Mouse (Mus musculus) kidney, embryonic 16.5 days (tissue): Measurements from ENCODE around the gene Snx5. TPM values are rescaled to one million over a fixed set of nuclear protein-coding genes. Genes with fewer than 3 reads are reported as not detected.

Source experiments
- ATAC-seq: fragments of 200-750 bp; cut with Nextera tagmentation; 2 replicates; pipeline ENCODE4 v1.8.0; 2017; ENCODE audit warnings: moderate TSS enrichment; ENCODE audit not compliant: low FRiP score, low TSS enrichment
- H3K27ac ChIP-seq: fragments of 300-500 bp; sonication (generic); 2 replicates; pipeline ENCODE4 v1.5.1; 2014; ENCODE audit warnings: low read length
- H3K27me3 ChIP-seq: fragments of 300-500 bp; sonication (generic); 2 replicates; pipeline ENCODE4 v1.6.1; 2014; ENCODE audit warnings: low read length, control low read depth, mixed read lengths; ENCODE audit not compliant: insufficient read depth
- H3K36me3 ChIP-seq: fragments of 300-500 bp; sonication (generic); 2 replicates; pipeline ENCODE4 v1.6.1; 2014; ENCODE audit warnings: low read length, control low read depth, mixed read lengths; ENCODE audit not compliant: insufficient read depth
- H3K4me1 ChIP-seq: fragments of 300-500 bp; sonication (generic); 2 replicates; pipeline ENCODE4 v1.6.1; 2014; ENCODE audit warnings: low read length, control low read depth, mixed read lengths; ENCODE audit not compliant: insufficient read depth
- H3K4me2 ChIP-seq: fragments of 300-500 bp; sonication (generic); replicated peaks from 2 replicates; pipeline ENCODE4 v1.6.1; 2014; ENCODE audit warnings: low read depth, low read length
- H3K4me3 ChIP-seq: fragments of 300-500 bp; sonication (generic); 2 replicates; pipeline ENCODE4 v1.5.1; 2014; ENCODE audit warnings: mild to moderate bottlenecking, low read length
- H3K9ac ChIP-seq: fragments of 300-500 bp; sonication (generic); replicated peaks from 2 replicates; pipeline ENCODE4 v1.6.1; 2014; ENCODE audit warnings: low read length
- H3K9me3 ChIP-seq: fragments of 300-500 bp; sonication (generic); 2 replicates; pipeline ENCODE4 v1.6.1; 2016; ENCODE audit warnings: low read length, control low read depth
- whole genome bisulfite sequencing: fragments of 180-500 bp; shearing (Covaris S2); extraction: QIAGEN DNeasy Blood & Tissue Kit; methylation state at CpG from one replicate; pipeline ENCODE4 v1.1.7; 2014; 5-methylcytosine and 5-hydroxymethylcytosine counted together
- polyA plus RNA-seq: library from polyadenylated mRNA; unstranded; fragments of >200 nt; fragmentation: Nextera tagmentation; extraction: Ambion mirVana; gene quantifications from 2 replicates; pipeline ENCODE4 v1.2.1, GENCODE M21; 2015

Gene Snx5
- polyA plus RNA-seq, 1 experiment from 2014 or later, result 118 TPM

DNA sequence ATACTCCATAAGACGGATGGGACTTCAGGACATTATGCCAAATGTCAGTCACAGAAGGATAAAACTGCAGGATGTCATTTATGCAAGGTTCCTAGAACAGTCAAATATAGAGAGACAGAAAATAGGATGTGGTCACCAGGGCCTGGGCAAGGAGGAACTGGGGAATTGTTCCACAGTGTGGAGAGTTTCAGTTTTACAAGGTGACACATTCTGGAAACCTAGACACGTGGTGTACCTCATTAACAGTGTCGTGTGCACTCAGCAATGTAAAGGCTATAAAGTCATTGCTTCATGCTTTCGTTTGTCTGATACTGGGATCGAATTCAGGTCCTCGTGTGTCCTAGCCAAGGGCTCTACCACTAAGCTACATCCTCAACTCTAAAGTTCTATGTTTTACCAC lies 56.9 kb downstream of the Snx5 start:
- WGBS, result 79% methylated on average over 6 of the region's 6 CpGs
- Histone ChIP-seq H3K4me3 (no peak overlapping the region), H3K4me2 (no peak overlapping the region), H3K27me3 (no peaks in the 10 kb centered on the region), H3K9me3 (0 out of 2 replicates have a peak, but pooled peaks cover 5% of the 10 kb centered on the region), H3K4me1 (peaks cover 7% of the 10 kb centered on the region; the same call in 1 of the 2 replicates), H3K9ac (no peak overlapping the region), H3K36me3 (no peaks in the 10 kb centered on the region), H3K27ac (no peak overlapping the region)
- ATAC-seq, result no peak

DNA sequence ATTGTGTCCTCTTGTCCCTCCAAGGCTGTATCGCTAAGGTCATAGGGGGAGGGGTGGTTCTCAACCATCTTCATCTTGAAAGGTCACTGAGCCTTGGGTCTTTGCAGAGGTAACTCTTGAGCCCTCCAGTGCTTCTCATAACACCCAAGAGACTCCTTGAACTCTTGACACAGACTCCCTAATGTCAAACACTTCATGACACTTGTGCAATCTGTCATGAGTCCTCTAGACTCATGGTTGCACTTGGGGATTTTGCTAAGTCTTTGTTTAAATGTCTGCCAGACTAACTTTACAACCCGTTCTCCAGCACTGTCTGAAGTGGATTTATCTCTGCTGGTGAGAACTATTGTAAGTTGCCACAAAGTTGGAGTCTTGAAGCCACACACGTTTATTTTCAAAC lies 61.3 kb downstream of the Snx5 start:
- H3K4me2 ChIP-seq, result no peak overlapping the region
- no peak for ATAC-seq
- H3K36me3 ChIP-seq, result no peaks in the 10 kb centered on the region
- H3K27me3 ChIP-seq, result no peaks in the 10 kb centered on the region
- no peak overlapping the region for H3K4me3 ChIP-seq
- peaks cover 6% of the 10 kb centered on the region; the same call in 1 of the 2 replicates for H3K4me1 ChIP-seq
- no peak overlapping the region for H3K9ac ChIP-seq
- no peak overlapping the region for H3K27ac ChIP-seq
- H3K9me3 ChIP-seq, result no peaks in the 10 kb centered on the region
- WGBS, result 69% methylated on average over 3 of the region's 3 CpGs

DNA sequence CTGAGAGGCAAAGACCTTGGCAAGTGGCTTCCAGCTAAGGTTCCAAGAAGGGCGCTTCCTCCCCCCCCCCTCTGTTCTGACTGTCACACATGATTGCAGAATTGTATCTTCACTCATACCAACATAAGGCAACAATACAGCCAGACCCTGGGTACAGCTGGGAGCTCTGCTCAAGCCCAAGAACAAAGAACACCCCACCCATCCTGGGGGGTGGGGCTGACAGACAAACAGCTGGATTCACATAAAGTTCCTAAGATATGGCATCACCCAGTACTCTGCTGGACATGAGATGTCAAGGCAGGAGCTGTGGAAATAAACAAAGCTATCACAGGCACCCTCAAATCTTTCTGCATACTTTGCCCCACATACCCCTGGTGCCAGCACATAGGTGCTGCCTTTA lies 63.3 kb downstream of the Snx5 start:
- Histone ChIP-seq H3K9me3 (no peaks in the 10 kb centered on the region), H3K9ac (no peak overlapping the region), H3K4me3 (no peak overlapping the region), H3K4me2 (no peak overlapping the region), H3K27me3 (no peaks in the 10 kb centered on the region), H3K36me3 (no peaks in the 10 kb centered on the region), H3K27ac (no peak overlapping the region), H3K4me1 (peaks cover 6% of the 10 kb centered on the region; the same call in 1 of the 2 replicates)
- 94% methylated on average over 1 of the region's 1 CpGs for WGBS
- ATAC-seq, result no peak

DNA sequence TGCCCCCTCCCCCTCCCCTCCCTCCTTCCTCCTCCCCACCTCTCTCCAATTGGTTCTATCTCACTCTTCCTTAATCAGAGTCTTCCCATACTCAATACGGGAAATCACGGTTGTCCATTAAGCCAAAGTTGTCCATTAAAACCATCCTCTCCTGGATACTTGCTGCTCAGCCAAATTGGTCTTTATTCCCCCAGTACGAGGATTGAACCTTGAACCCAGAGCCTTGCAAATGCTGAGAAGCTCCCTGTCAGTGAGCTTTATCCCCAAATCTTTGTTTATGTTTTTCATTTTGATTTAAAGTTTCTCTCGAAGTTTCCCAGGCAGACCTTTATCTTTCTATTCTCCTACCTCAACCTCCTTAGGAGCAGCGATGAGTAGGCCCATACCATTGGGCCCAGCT lies 67.7 kb downstream of the Snx5 start:
- Histone ChIP-seq H3K9ac (no peak overlapping the region), H3K27me3 (no peaks in the 10 kb centered on the region), H3K4me1 (peaks cover 11% of the 10 kb centered on the region; the same call in 1 of the 2 replicates), H3K4me3 (no peak overlapping the region), H3K9me3 (no peaks in the 10 kb centered on the region), H3K36me3 (no peaks in the 10 kb centered on the region), H3K27ac (no peak overlapping the region), H3K4me2 (no peak overlapping the region)
- ATAC-seq, result no peak; the same call in 1 of the 2 replicates
- 85% methylated on average over 5 of the region's 5 CpGs for WGBS

DNA sequence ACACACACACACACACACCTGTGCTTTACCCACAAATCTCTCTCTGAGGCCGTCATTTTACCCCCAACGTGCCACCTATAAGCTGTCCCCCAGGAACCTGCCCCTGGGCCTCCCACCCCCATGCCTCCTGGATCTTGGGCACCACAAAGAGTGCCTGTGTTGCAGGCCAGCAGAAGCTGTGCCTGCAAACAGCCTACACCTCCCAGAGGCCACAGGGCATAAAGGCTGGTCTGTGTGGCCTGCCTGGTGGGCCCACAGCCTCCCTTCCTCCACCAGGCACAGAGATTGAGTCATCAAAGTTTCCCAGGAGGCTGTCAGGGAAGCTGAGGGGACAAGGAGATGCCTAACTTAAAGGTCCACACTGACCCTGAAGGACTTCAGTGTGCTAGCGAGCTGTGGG lies 68.1 kb downstream of the Snx5 start:
- H3K27ac ChIP-seq, result no peak overlapping the region
- no peaks in the 10 kb centered on the region for H3K36me3 ChIP-seq

DNA sequence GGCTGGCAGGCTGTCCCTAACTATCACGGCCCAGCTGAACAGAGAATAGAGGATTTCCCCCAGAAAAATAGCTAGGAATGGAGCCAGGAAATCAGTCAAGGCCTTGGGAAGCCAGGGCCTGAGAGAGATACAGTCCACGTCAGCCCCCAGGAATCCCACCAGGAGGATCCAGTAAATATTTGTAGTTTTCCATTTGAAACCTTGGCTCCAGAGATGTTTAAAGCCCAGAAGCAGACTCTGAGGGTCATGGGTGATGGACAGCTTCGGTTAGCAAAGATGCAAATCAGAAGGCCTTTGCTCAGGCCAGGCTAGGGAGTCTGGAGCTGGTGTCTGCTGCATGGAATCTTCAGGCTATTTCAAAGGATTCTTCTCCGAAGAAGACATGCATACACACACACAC lies 68.6 kb downstream of the Snx5 start:
- H3K27ac ChIP-seq, result 0 out of 2 replicates have a peak overlapping the region, but pooled peaks have one; percentile 7
- no peaks in the 10 kb centered on the region for H3K36me3 ChIP-seq
- no peaks in the 10 kb centered on the region for H3K9me3 ChIP-seq
- no peak overlapping the region for H3K4me2 ChIP-seq
- no peak overlapping the region for H3K4me3 ChIP-seq
- no peaks in the 10 kb centered on the region for H3K27me3 ChIP-seq
- ATAC-seq, result 0 out of 2 replicates have a peak, but pooled peaks have one; percentile 24
- H3K4me1 ChIP-seq, result peaks cover 11% of the 10 kb centered on the region; the same call in 1 of the 2 replicates
- 0 out of 2 replicates have a peak overlapping the region, but pooled peaks have one; percentile 12 for H3K9ac ChIP-seq
- WGBS, result 76% methylated on average over 4 of the region's 4 CpGs

More for the DNA sequence above, 68.1 kb downstream of the Snx5 start:
- peak; percentile 50 for ATAC-seq
- peaks cover 11% of the 10 kb centered on the region; the same call in 1 of the 2 replicates for H3K4me1 ChIP-seq
- no peak overlapping the region for H3K4me2 ChIP-seq
- no peaks in the 10 kb centered on the region for H3K9me3 ChIP-seq
- no peaks in the 10 kb centered on the region for H3K27me3 ChIP-seq
- no peak overlapping the region for H3K9ac ChIP-seq
- no peak overlapping the region for H3K4me3 ChIP-seq
- WGBS, result 79% methylated on average over 3 of the region's 3 CpGs

Other genes starting within 250 kb of the Snx5 start
- not detected in 2 replicates for gene Banf2, start 237.8 kb downstream of the Snx5 start, polyA plus RNA-seq
- 28.7 and 29.8 TPM in 2 replicates for gene Mgme1, start 243 bp downstream of the Snx5 start, polyA plus RNA-seq
- gene Ovol2, start 61.2 kb upstream of the Snx5 start, polyA plus RNA-seq, result 1.1 and 1.2 TPM in 2 replicates
- 52.5 and 57.0 TPM in 2 replicates for gene Kat14, start 98.1 kb upstream of the Snx5 start, polyA plus RNA-seq
- gene Pet117, start 98.1 kb upstream of the Snx5 start, polyA plus RNA-seq, result 0.56 TPM in 1 of 2 replicates, not detected in the other